Mouse (Mus musculus) liver, adult 2 months (tissue): ENCODE data around the gene Icam2.

Experiments used
- CTCF ChIP-seq: fragments of 200-500 bp; IDR thresholded peaks from 2 replicates; pipeline ENCODE4 v1.5.1; 2011; ENCODE audit warnings: low read depth, low read length, control low read depth
- POLR2A ChIP-seq: fragments of 200-500 bp; IDR thresholded peaks from 2 replicates; pipeline ENCODE4 v1.6.1; 2011; ENCODE audit warnings: low read length, control low read depth; ENCODE audit not compliant: insufficient read depth; ENCODE audit errors: extremely low read depth

- TF ChIP-seq CTCF (no peak), POLR2A (no peak)
Observed at GRCm38 (mm10) chr11:106353188-106353587, 34.7 kb downstream of the Icam2 start, which contains the start of gene Scn4a.
